Mouse (Mus musculus) lung, postnatal 0 days (tissue): Measurements from ENCODE around the gene Cxcl9.

ENCODE experiments used
- CTCF ChIP-seq: IDR thresholded peaks from 2 replicates; pipeline ENCODE4 v1.5.1; 2016; ENCODE audit warnings: antibody characterized with exemption, mild to moderate bottlenecking
- EP300 ChIP-seq: IDR thresholded peaks from 2 replicates; pipeline ENCODE4 v1.6.1; 2016; ENCODE audit warnings: antibody characterized with exemption, mild to moderate bottlenecking, control low read depth

- TF ChIP-seq CTCF (no peak), EP300 (no peak)
These were observed 36.0 kb downstream of the Cxcl9 start for GRCm38 (mm10) chr5:92291652-92292414.
